Mouse (Mus musculus) hindbrain, postnatal 0 days (tissue): ENCODE measurements at regions not wholly inside any gene's neighbourhood (a gene's known extent, or its start where the extent isn't known, plus 50 kb on each side); places are given as distances from the start of the nearest gene placed in this dataset.
A peak's percentile ranks its signal among the peaks of the same experiment; 100 is the strongest.

Source experiments
- ATAC-seq: fragments of 200-750 bp; cut with Nextera tagmentation; 2 replicates; pipeline ENCODE4 v1.8.0; 2017; ENCODE audit warnings: mild to moderate bottlenecking, moderate TSS enrichment, moderate library complexity
- DNase-seq: peaks from one replicate; pipeline ENCODE4 v3.0.0-alpha.2; 2015; ENCODE audit warnings: low spot score
- H3K27ac ChIP-seq: fragments of 300-500 bp; sonication (generic); 2 replicates; pipeline ENCODE4 v1.5.1; 2014; ENCODE audit warnings: mild to moderate bottlenecking
- H3K27me3 ChIP-seq: fragments of 300-500 bp; sonication (generic); 2 replicates; pipeline ENCODE4 v1.6.1; 2014; ENCODE audit warnings: low read length, mixed read lengths; ENCODE audit not compliant: insufficient read depth
- H3K36me3 ChIP-seq: fragments of 300-500 bp; sonication (generic); 2 replicates; pipeline ENCODE4 v1.6.1; 2014; ENCODE audit warnings: low read length, mixed read lengths; ENCODE audit not compliant: insufficient read depth
- H3K4me1 ChIP-seq: fragments of 300-500 bp; sonication (generic); 2 replicates; pipeline ENCODE4 v1.6.1; 2014; ENCODE audit warnings: antibody characterized with exemption, low read length, mixed read lengths; ENCODE audit not compliant: insufficient read depth
- H3K4me2 ChIP-seq: fragments of 300-500 bp; sonication (generic); 2 replicates; pipeline ENCODE4 v1.6.1; 2014; ENCODE audit warnings: low read depth, mild to moderate bottlenecking, low read length, moderate library complexity, mixed read lengths
- H3K4me3 ChIP-seq: fragments of 300-500 bp; sonication (generic); 2 replicates; pipeline ENCODE4 v1.5.1; 2014; ENCODE audit warnings: low read length
- H3K9ac ChIP-seq: fragments of 300-500 bp; sonication (generic); replicated peaks from 2 replicates; pipeline ENCODE4 v1.6.1; 2014; ENCODE audit warnings: mild to moderate bottlenecking, low read length, moderate library complexity, mixed read lengths
- H3K9me3 ChIP-seq: fragments of 300-500 bp; sonication (generic); 2 replicates; pipeline ENCODE4 v1.6.1; 2016; ENCODE audit warnings: low read length, mixed read lengths
- CTCF ChIP-seq: IDR thresholded peaks from 2 replicates; pipeline ENCODE4 v1.5.1; 2016; ENCODE audit warnings: antibody characterized with exemption, control low read depth, low read depth
- whole genome bisulfite sequencing: fragments of 180-500 bp; shearing (Covaris S2); extraction: QIAGEN DNeasy Blood & Tissue Kit; methylation state at CpG from one replicate; pipeline ENCODE4 v1.1.7; 2014; 5-methylcytosine and 5-hydroxymethylcytosine counted together

GRCm38 (mm10) chr12:5599426-5599825, 223.9 kb upstream of the Klhl29 start:
- ATAC-seq (no peak), DNase-seq (no peak)
- Histone ChIP-seq H3K36me3 (no peaks in the 10 kb centered on the region), H3K4me3 (no peak overlapping the region), H3K27ac (no peak overlapping the region), H3K4me1 (no peaks in the 10 kb centered on the region), H3K27me3 (no peaks in the 10 kb centered on the region), H3K9me3 (no peaks in the 10 kb centered on the region), H3K9ac (no peak overlapping the region), H3K4me2 (no peak overlapping the region)
- TF ChIP-seq CTCF = no peak
- 87% methylated on average over 1 of the region's 1 CpGs for WGBS

DNA sequence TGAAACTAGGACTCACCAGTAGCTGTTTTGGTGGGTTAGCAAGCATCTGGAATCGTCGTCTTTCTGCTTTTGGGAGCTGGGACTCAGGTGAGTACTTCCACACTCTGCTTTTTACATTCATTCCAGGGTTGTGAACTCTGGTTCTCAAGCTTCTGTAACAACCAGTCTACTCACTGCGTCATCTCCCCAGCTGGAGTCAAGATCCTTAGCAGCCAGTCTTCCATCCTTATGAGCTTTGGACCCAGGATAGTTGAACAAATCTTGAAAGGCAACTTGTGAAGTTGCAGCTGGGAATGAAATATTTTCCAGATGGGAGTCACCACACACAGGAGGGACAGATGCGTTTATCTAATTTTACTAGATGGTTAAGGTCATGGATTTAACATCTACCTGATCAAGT, 223.5 kb upstream of the Klhl29 start:
- no peak overlapping the region for H3K4me3 ChIP-seq
- TF ChIP-seq CTCF = no peak
- ATAC-seq (no peak), DNase-seq (no peak)
- no peak overlapping the region for H3K9ac ChIP-seq
- no peak overlapping the region for H3K4me2 ChIP-seq
- H3K27me3 ChIP-seq = no peaks in the 10 kb centered on the region
- H3K36me3 ChIP-seq = no peaks in the 10 kb centered on the region
- WGBS = 97% methylated on average over 4 of the region's 4 CpGs
- no peaks in the 10 kb centered on the region for H3K4me1 ChIP-seq
- no peaks in the 10 kb centered on the region for H3K9me3 ChIP-seq
- no peak overlapping the region for H3K27ac ChIP-seq

DNA sequence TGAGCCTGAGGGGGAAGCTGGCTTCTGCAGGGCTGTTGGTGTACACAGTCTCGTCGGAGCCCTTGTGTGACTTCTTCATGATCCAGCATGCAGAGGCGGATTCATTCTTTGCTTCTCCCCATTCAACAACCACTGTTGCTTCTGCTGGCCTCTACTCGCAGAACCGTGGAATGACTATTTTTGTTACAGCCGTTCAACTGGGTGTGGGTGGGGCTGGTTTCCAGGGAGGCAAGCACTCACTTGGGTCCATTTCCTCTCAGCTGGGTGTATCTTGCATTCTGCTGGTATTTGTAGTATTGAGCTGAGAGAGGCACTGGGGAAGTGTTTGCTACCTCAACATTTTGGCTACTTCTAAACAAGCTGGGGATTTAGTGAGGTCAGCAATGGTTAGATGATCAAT, 197.3 kb upstream of the Klhl29 start:
- no peak for TF ChIP-seq CTCF
- DNase-seq (no peak), ATAC-seq (no peak)
- WGBS = 48% methylated on average over 6 of the region's 6 CpGs
- Histone ChIP-seq H3K27me3 (no peaks in the 10 kb centered on the region), H3K9me3 (no peaks in the 10 kb centered on the region), H3K4me3 (no peak overlapping the region), H3K4me2 (no peak overlapping the region), H3K4me1 (no peaks in the 10 kb centered on the region), H3K36me3 (no peaks in the 10 kb centered on the region), H3K9ac (no peak overlapping the region), H3K27ac (no peak overlapping the region)

- Histone ChIP-seq H3K9me3 (no peaks in the 10 kb centered on the region), H3K4me3 (no peak overlapping the region), H3K36me3 (no peaks in the 10 kb centered on the region), H3K9ac (no peak overlapping the region), H3K4me1 (no peaks in the 10 kb centered on the region), H3K4me2 (no peak overlapping the region), H3K27me3 (no peaks in the 10 kb centered on the region), H3K27ac (no peak overlapping the region)
- 77% methylated on average over 5 of the region's 5 CpGs for WGBS
- DNase-seq (no peak), ATAC-seq (no peak)
- no peak for TF ChIP-seq CTCF
These were observed 193.5 kb upstream of the Klhl29 start for GRCm38 (mm10) chr12:5568941-5569340.

- H3K4me3 ChIP-seq = no peak overlapping the region
- ATAC-seq (no peak), DNase-seq (no peak)
- H3K4me1 ChIP-seq = no peaks in the 10 kb centered on the region
- H3K4me2 ChIP-seq = no peak overlapping the region
- no peaks in the 10 kb centered on the region for H3K36me3 ChIP-seq
- WGBS = 23% methylated on average over 2 of the region's 2 CpGs
- H3K27ac ChIP-seq = no peak overlapping the region
- no peak overlapping the region for H3K9ac ChIP-seq
- no peaks in the 10 kb centered on the region for H3K9me3 ChIP-seq
- peak; percentile 35; the same call in 1 of the 2 replicates for TF ChIP-seq CTCF
- H3K27me3 ChIP-seq = no peaks in the 10 kb centered on the region
These were observed 190.7 kb upstream of the Klhl29 start for GRCm38 (mm10) chr12:5566231-5566630.

DNA sequence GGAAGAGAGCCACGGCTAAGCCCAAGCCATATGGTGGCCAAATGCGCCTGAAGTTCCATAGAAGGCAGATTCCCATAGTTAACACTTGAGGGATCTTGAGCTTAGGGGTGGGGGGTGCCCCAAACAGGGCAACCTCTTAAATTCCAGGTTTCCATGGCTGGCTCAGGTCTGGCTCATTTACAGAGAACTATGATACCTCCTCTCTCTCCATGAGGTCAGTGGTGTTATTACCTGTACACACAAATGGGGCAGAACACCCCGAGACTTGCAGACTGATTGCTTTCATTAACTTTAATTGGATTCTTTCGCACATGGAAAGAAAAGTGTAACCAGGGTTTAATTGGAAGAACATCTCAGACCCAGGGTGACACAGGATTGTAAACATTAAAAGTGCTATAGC, 177.1 kb upstream of the Klhl29 start:
- ATAC-seq = no peak
- no peaks in the 10 kb centered on the region for H3K9me3 ChIP-seq
- no peak overlapping the region for H3K9ac ChIP-seq
- no peak overlapping the region for H3K4me2 ChIP-seq
- H3K27ac ChIP-seq = no peak overlapping the region
- DNase-seq = no peak
- WGBS = 73% methylated on average over 4 of the region's 4 CpGs
- H3K36me3 ChIP-seq = no peaks in the 10 kb centered on the region
- H3K27me3 ChIP-seq = no peaks in the 10 kb centered on the region
- H3K4me3 ChIP-seq = no peak overlapping the region
- no peak for TF ChIP-seq CTCF
- H3K4me1 ChIP-seq = peaks cover 2% of the 10 kb centered on the region; the same call in 1 of the 2 replicates

DNA sequence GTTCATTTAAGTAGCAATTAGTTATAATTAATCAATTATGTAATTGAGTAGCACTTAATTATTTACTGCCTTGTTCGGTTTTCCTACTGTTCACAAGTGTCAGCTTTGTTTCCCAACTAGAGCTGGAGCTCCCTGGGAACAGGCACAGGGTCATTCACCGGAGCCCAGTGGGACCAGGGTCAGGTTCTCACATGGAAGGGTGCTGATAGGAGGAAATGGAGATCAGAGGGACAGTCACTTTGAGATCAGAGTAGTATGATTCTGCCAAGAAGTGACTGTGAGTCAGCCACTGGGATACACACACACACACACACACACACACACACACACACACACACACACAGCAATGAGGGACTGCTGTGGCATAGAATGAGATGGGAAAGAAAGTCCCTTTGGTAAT, 176.4 kb upstream of the Klhl29 start:
- Histone ChIP-seq H3K4me2 (no peak overlapping the region), H3K4me1 (peaks cover 2% of the 10 kb centered on the region; the same call in 1 of the 2 replicates), H3K36me3 (no peaks in the 10 kb centered on the region), H3K9ac (no peak overlapping the region), H3K4me3 (no peak overlapping the region), H3K9me3 (no peaks in the 10 kb centered on the region), H3K27ac (no peak overlapping the region), H3K27me3 (no peaks in the 10 kb centered on the region)
- TF ChIP-seq CTCF = no peak
- DNase-seq (no peak), ATAC-seq (no peak)
- WGBS = 68% methylated on average over 2 of the region's 2 CpGs
